Mouse (Mus musculus): ENCODE measurements around the gene Gm44502.
"Not testable (repeated sequence)": the region's sequence is repeated elsewhere in the genome, so short reads cannot be mapped to it uniquely, and the experiment has no call there.

Gene Gm44502

GRCm38 (mm10) chr15:89453865-89454478 is 24.5 kb upstream of the Gm44502 start, which contains the start of gene Mapk8ip2:
Gene Mapk8ip2, plus strand, starts transcription at chr15:89453913.
- DNase-seq, result peak; percentile 84

GRCm38 (mm10) chr15:89452906-89453864 is 23.7 kb upstream of the Gm44502 start:
- no peak for DNase-seq

- DNase-seq, result peak; percentile 32
Measured at GRCm38 (mm10) chr15:89442486-89443070, 13.1 kb upstream of the Gm44502 start.

- DNase-seq, result peak; percentile 7
Measured at GRCm38 (mm10) chr15:89435878-89436277, 6.4 kb upstream of the Gm44502 start.

GRCm38 (mm10) chr15:89434136-89434535 is 4.6 kb upstream of the Gm44502 start:
- no peak for DNase-seq

GRCm38 (mm10) chr15:89432946-89433345 is 3.5 kb upstream of the Gm44502 start:
- DNase-seq, result peak; percentile 60

- DNase-seq, result peak; percentile 35
Measured at GRCm38 (mm10) chr15:89431806-89432205, 2.3 kb upstream of the Gm44502 start.

- no peak for DNase-seq
Measured at GRCm38 (mm10) chr15:89431271-89431670, 1.8 kb upstream of the Gm44502 start.

- not testable (repeated sequence) for DNase-seq
Measured at GRCm38 (mm10) chr15:89430771-89431170, 1.3 kb upstream of the Gm44502 start.

GRCm38 (mm10) chr15:89430341-89430740 is 845 bp upstream of the Gm44502 start:
- DNase-seq, result peak; percentile 49

- DNase-seq, result no peak
Measured at GRCm38 (mm10) chr15:89428821-89429351, 610 bp downstream of the Gm44502 start.

- peak; percentile 42 for DNase-seq
Measured at GRCm38 (mm10) chr15:89428136-89428790, 1.2 kb downstream of the Gm44502 start.

GRCm38 (mm10) chr15:89426716-89427115 is 2.8 kb downstream of the Gm44502 start:
- peak; percentile 33 for DNase-seq

- peak; percentile 32 for DNase-seq
Measured at GRCm38 (mm10) chr15:89425711-89426121, 3.8 kb downstream of the Gm44502 start, which contains the start of gene Cpt1b. Gene Cpt1b, minus strand, starts transcription at chr15:89425863.

- DNase-seq, result peak; percentile 10
Measured at GRCm38 (mm10) chr15:89424621-89425020, 4.9 kb downstream of the Gm44502 start.

- peak; percentile 55 for DNase-seq
Measured at GRCm38 (mm10) chr15:89421938-89422337, 7.6 kb downstream of the Gm44502 start.

- DNase-seq, result no peak
Measured at GRCm38 (mm10) chr15:89415282-89415681, 14.2 kb downstream of the Gm44502 start.

- DNase-seq, result no peak
Measured at GRCm38 (mm10) chr15:89410118-89410517, 19.4 kb downstream of the Gm44502 start, which contains the start of gene Syce3. Gene Syce3, minus strand, starts transcription at chr15:89410503.

GRCm38 (mm10) chr15:89406691-89407090 is 22.8 kb downstream of the Gm44502 start:
- DNase-seq, result no peak

- DNase-seq, result no peak
Measured at GRCm38 (mm10) chr15:89404831-89405623, 24.5 kb downstream of the Gm44502 start.

GRCm38 (mm10) chr15:89402471-89402870 is 27.0 kb downstream of the Gm44502 start:
- DNase-seq, result no peak

GRCm38 (mm10) chr15:89399716-89400115 is 29.8 kb downstream of the Gm44502 start:
- no peak for DNase-seq

Data from cerebellum, adult 11-12 months (tissue).